Mouse (Mus musculus) ES-Bruce4 (cell line): ENCODE measurements around the gene Sept9.

Experiments
- CTCF ChIP-seq: IDR thresholded peaks from one replicate; pipeline ENCODE4 v1.8.1; 2011; ENCODE audit warnings: low read depth, low read length
- EP300 ChIP-seq: IDR thresholded peaks from 2 replicates; pipeline ENCODE4 v1.6.1; 2011; ENCODE audit warnings: low read depth, low read length; ENCODE audit not compliant: insufficient read depth
- POLR2A ChIP-seq: IDR thresholded peaks from one replicate; pipeline ENCODE4 v1.8.1; 2011; ENCODE audit warnings: low read length; ENCODE audit not compliant: insufficient read depth

GRCm38 (mm10) chr11:117312028-117312901 is 112.8 kb downstream of the Sept9 start:
- no peak for TF ChIP-seq CTCF
- no peak for TF ChIP-seq POLR2A
- no peak for TF ChIP-seq EP300
